In genomic region chr5:115530447-115530809, GRCm38 (mm10) we compare ENCODE assay signal across 8 mouse cellular contexts. TPM values are rescaled to one million over a fixed set of nuclear protein-coding genes. Genes with fewer than 3 reads are reported as not detected.
DNase-seq lines count a peak whose midpoint lies in the region; ATAC-seq lines count a peak whose summit lies in the region.

No protein-coding gene starts in this region.

- no peak overlapping the region for H3K27ac ChIP-seq in neural tube, embryonic 12.5 days
- H3K27ac ChIP-seq in macrophage, result peak overlapping the region; percentile 90

- 0 out of 2 replicates have a peak, but pooled peaks cover 3% of the 10 kb centered on the region for H3K27me3 ChIP-seq in neural tube, embryonic 12.5 days (replicated peaks)

- H3K4me2 ChIP-seq in neural tube, embryonic 12.5 days (replicated peaks), result no peak overlapping the region

- ATAC-seq in neural tube, embryonic 12.5 days (ENCODE audit: low FRiP score, low read depth), result no peak

- 62% methylated on average over 8 of the region's 8 CpGs for WGBS in neural tube, embryonic 12.5 days
- 7% methylated on average over 8 of the region's 8 CpGs for WGBS in macrophage (ENCODE audit: missing documents)

- no peaks in the 10 kb centered on the region for H3K36me3 ChIP-seq in neural tube, embryonic 12.5 days
- no peaks in the 10 kb centered on the region for H3K36me3 ChIP-seq in macrophage (ENCODE audit: inconsistent target)

- H3K4me3 ChIP-seq in neural tube, embryonic 12.5 days, result no peak overlapping the region
- no peak overlapping the region for H3K4me3 ChIP-seq in macrophage (ENCODE audit: inconsistent target)

- no peaks in the 10 kb centered on the region for H3K9me3 ChIP-seq in neural tube, embryonic 12.5 days

- H3K4me1 ChIP-seq in neural tube, embryonic 12.5 days, result peaks cover 56% of the 10 kb centered on the region

- 0 out of 2 replicates have a peak overlapping the region, but pooled peaks have one; percentile 33 for H3K9ac ChIP-seq in neural tube, embryonic 12.5 days

- DNase-seq in adrenal gland, postnatal 10 days, result peak; percentile 47
- DNase-seq in adrenal gland, postnatal 4 days (ENCODE audit: low spot score in 2 of 2), result no peak
- no peak for DNase-seq in neural tube, embryonic 10.5 days (ENCODE audit: extremely low spot score, low spot score)
- peak; percentile 63 for DNase-seq in kidney, adult 11 months
- no peak for DNase-seq in retina, postnatal 1 day
- DNase-seq in urinary bladder, postnatal 4 days (ENCODE audit: low spot score in 2 of 2), result no peak

- peaks cover 99% of the 10 kb centered on the region for H3K79me2 ChIP-seq in macrophage (ENCODE audit: inconsistent target)

RNA-seq across cellular contexts. Expression of gene Pxn, which starts 24.0 kb away (rescaled TPM):
- 10 to 100 TPM; 55.1 to 72.4 TPM for total RNA-seq in adrenal gland, postnatal 10 days (2021)
- 10 to 100 TPM; 77.6 to 82.4 TPM for total RNA-seq in adrenal gland, postnatal 4 days (2021)
- 29.4 and 33.5 TPM in 2 replicates for polyA plus RNA-seq in neural tube, embryonic 12.5 days (2016; fragmentation: Nextera tagmentation; extraction: Ambion mirVana)
- total RNA-seq in macrophage (2018; cell fraction: chromatin; rRNA removed), result 100 to 1,000 TPM; 147 to 750 (median 196) TPM
- 100 to 1,000 TPM in 5 of 26 experiments, 10 to 100 TPM in 21; 72.4 to 157 (median 88.1) TPM for total RNA-seq in macrophage (2018; cell fraction: cytosol; rRNA removed)
- total RNA-seq in macrophage (2018; cell fraction: nucleus; rRNA removed), result 100 to 1,000 TPM; 108 to 337 (median 136) TPM
- polyA plus RNA-seq in macrophage (2018), result 48.5 to 74.5 TPM (median 67.7 TPM) in 3 replicates

RNA-seq across cellular contexts. Expression of gene Rplp0, which starts 28.8 kb away (rescaled TPM):
- total RNA-seq in adrenal gland, postnatal 10 days (2021), result 100 to 1,000 TPM; 933 to 968 TPM
- 1,000 to 10,000 TPM; 1,094 to 1,122 TPM for total RNA-seq in adrenal gland, postnatal 4 days (2021)
- 843 and 890 TPM in 2 replicates for polyA plus RNA-seq in neural tube, embryonic 12.5 days (2016; fragmentation: Nextera tagmentation; extraction: Ambion mirVana)
- total RNA-seq in macrophage (2018; cell fraction: chromatin; rRNA removed), result 100 to 1,000 TPM in 3 of 26 experiments, 10 to 100 TPM in 23; 33.9 to 262 (median 61.4) TPM
- total RNA-seq in macrophage (2018; cell fraction: cytosol; rRNA removed), result 1,000 to 10,000 TPM in 11 of 26 experiments, 100 to 1,000 TPM in 15; 571 to 1,302 (median 885) TPM
- 100 to 1,000 TPM; 118 to 274 (median 175) TPM for total RNA-seq in macrophage (2018; cell fraction: nucleus; rRNA removed)
- 520 to 1,272 TPM (median 1,219 TPM) in 3 replicates for polyA plus RNA-seq in macrophage (2018)

RNA-seq across cellular contexts. Expression of gene Gcn1l1, which starts 34.6 kb away (rescaled TPM):
- 10 to 100 TPM; 52.4 to 63.2 TPM for total RNA-seq in adrenal gland, postnatal 10 days (2021)
- total RNA-seq in adrenal gland, postnatal 4 days (2021), result 10 to 100 TPM; 83.5 to 87.5 TPM
- 47.1 and 51.9 TPM in 2 replicates for polyA plus RNA-seq in neural tube, embryonic 12.5 days (2016; fragmentation: Nextera tagmentation; extraction: Ambion mirVana)
- total RNA-seq in macrophage (2018; cell fraction: chromatin; rRNA removed), result 100 to 1,000 TPM in 19 of 26 experiments, 10 to 100 TPM in 7; 62.0 to 244 (median 110) TPM
- 10 to 100 TPM; 10.0 to 31.8 (median 20.5) TPM for total RNA-seq in macrophage (2018; cell fraction: cytosol; rRNA removed)
- total RNA-seq in macrophage (2018; cell fraction: nucleus; rRNA removed), result 10 to 100 TPM; 33.2 to 96.2 (median 57.2) TPM
- 12.9 to 25.7 TPM (median 22.1 TPM) in 3 replicates for polyA plus RNA-seq in macrophage (2018)

RNA-seq across cellular contexts. Expression of gene Sirt4, which starts 45.9 kb away (rescaled TPM):
- 10 to 100 TPM; 15.8 to 31.4 TPM for total RNA-seq in adrenal gland, postnatal 10 days (2021)
- total RNA-seq in adrenal gland, postnatal 4 days (2021), result 10 to 100 TPM; 29.9 to 31.3 TPM
- 23.8 and 24.9 TPM in 2 replicates for polyA plus RNA-seq in neural tube, embryonic 12.5 days (2016; fragmentation: Nextera tagmentation; extraction: Ambion mirVana)
- 10 to 100 TPM in 24 of 26 experiments, 1 to 10 TPM in 2; 6.2 to 80.4 (median 31.0) TPM for total RNA-seq in macrophage (2018; cell fraction: chromatin; rRNA removed)
- total RNA-seq in macrophage (2018; cell fraction: cytosol; rRNA removed), result 10 to 100 TPM in 4 of 26 experiments, 1 to 10 TPM in 22; 2.0 to 12.0 (median 7.2) TPM
- 10 to 100 TPM in 25 of 26 experiments, 1 to 10 TPM in 1; 4.8 to 59.3 (median 25.2) TPM for total RNA-seq in macrophage (2018; cell fraction: nucleus; rRNA removed)
- polyA plus RNA-seq in macrophage (2018), result 6.7 to 11.2 TPM (median 7.2 TPM) in 3 replicates

Comparison
In these comparisons a context has a peak if more than half of its experiments do, and no peak if none do; other contexts are left out.
1. DNase-seq: peak in adrenal gland, postnatal 10 days (single experiment) and kidney, adult 11 months (single experiment); none in adrenal gland, postnatal 4 days (0 of 2), neural tube, embryonic 10.5 days (single experiment), retina, postnatal 1 day (single experiment) and urinary bladder, postnatal 4 days (0 of 2).